Mouse (Mus musculus) embryonic facial prominence, embryonic 11.5 days (tissue): Measurements from ENCODE around the gene Ppif. TPM values are rescaled to one million over a fixed set of nuclear protein-coding genes. Genes with fewer than 3 reads are reported as not detected.

ENCODE experiments used
- ATAC-seq: fragments of 200-750 bp; cut with Nextera tagmentation; replicated peaks from 2 replicates; pipeline ENCODE4 v1.8.0; 2017; ENCODE audit warnings: low read depth; ENCODE audit not compliant: insufficient number of reproducible peaks, low FRiP score, low TSS enrichment
- DNase-seq: peaks from one replicate; pipeline ENCODE4 v3.0.0-alpha.2; 2015; ENCODE audit warnings: low spot score
- H3K27ac ChIP-seq: fragments of 300-500 bp; sonication (generic); replicated peaks from 2 replicates; pipeline ENCODE4 v1.5.1; 2014; ENCODE audit warnings: mild to moderate bottlenecking, low read depth, low read length, control low read depth
- H3K27me3 ChIP-seq: fragments of 300-500 bp; sonication (generic); 2 replicates; pipeline ENCODE4 v1.6.1; 2014; ENCODE audit warnings: mild to moderate bottlenecking, low read length, moderate library complexity, mixed read lengths; ENCODE audit not compliant: control insufficient read depth, insufficient read depth
- H3K36me3 ChIP-seq: fragments of 300-500 bp; sonication (generic); replicated peaks from 2 replicates; pipeline ENCODE4 v1.6.1; 2014; ENCODE audit warnings: low read depth, mild to moderate bottlenecking, low read length, moderate library complexity, mixed read lengths; ENCODE audit not compliant: control insufficient read depth, insufficient read depth
- H3K4me1 ChIP-seq: fragments of 300-500 bp; sonication (generic); 2 replicates; pipeline ENCODE4 v1.6.1; 2014; ENCODE audit warnings: low read length, mixed read lengths; ENCODE audit not compliant: control insufficient read depth, insufficient read depth
- H3K4me2 ChIP-seq: fragments of 300-500 bp; sonication (generic); 2 replicates; pipeline ENCODE4 v1.6.1; 2014; ENCODE audit warnings: low read depth, mild to moderate bottlenecking, control low read depth, low read length, moderate library complexity
- H3K4me3 ChIP-seq: fragments of 300-500 bp; sonication (generic); 2 replicates; pipeline ENCODE4 v1.5.1; 2014; ENCODE audit warnings: low read depth, low read length, control low read depth
- H3K9ac ChIP-seq: fragments of 300-500 bp; sonication (generic); replicated peaks from 2 replicates; pipeline ENCODE4 v1.6.1; 2014; ENCODE audit warnings: mild to moderate bottlenecking, control low read depth, low read length
- H3K9me3 ChIP-seq: fragments of 300-500 bp; sonication (generic); replicated peaks from 2 replicates; pipeline ENCODE4 v1.6.1; 2016; ENCODE audit warnings: mild to moderate bottlenecking, low read length, inconsistent platforms, mixed read lengths; ENCODE audit not compliant: control insufficient read depth
- WGBS: fragments of 180-500 bp; shearing (Covaris S2); extraction: QIAGEN DNeasy Blood & Tissue Kit; methylation state at CpG from one replicate; pipeline ENCODE4 v1.1.7; 2014; 5-methylcytosine and 5-hydroxymethylcytosine counted together
- polyA plus RNA-seq: library from polyadenylated mRNA; unstranded; fragments of >200 nt; fragmentation: Nextera tagmentation; extraction: Ambion mirVana; gene quantifications from 2 replicates; pipeline ENCODE4 v1.2.1, GENCODE M21; 2014

Gene Ppif
- polyA plus RNA-seq, 1 experiment from 2014 or later = 43.7 TPM

DNA sequence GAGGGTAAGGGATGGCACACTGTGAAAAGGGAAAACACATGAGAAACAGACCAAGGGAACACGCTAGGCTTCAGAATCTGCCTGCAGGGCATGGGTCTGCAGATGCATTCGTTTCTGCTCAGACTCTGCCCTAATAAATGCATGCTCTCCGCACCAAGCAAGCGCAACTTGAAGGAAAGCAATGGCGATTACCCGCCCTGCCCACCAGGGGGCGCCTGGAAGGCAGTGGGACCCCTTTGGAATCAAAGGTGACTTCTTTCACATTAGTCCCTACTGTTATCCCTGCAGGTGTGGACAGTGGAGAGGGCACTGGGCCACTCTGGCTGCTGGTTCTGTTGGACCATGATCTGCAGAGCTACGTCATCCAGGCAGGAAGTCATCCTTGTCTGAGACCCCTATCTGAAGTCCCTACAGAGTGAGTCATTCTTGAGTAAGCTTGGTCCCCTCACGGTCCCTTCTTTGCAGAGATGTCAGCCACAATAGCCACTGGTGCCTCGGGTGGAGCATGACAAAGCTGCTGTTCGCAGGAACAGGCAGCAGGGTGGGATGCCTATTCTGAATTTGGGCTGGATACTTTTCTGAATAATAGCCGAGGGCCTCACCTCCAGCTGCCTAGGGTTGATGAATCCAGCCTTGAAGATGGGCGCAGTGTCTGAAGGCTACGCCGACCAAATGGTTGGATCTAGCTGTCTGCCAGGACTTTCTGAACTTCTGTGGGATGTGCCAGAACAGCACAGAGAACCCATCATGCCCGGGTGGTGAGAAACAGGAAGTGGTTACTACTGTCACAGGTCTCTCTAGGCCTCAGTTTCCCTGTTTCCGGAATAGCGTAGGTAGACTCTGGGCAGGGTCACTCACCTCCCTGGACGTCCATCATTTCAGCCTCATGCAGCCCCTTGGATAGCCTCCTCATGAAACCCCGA is 32.5 kb downstream of the Ppif start:
- peak overlapping the region; percentile 67; the same call in 1 of the 2 replicates for H3K27ac ChIP-seq
- H3K9ac ChIP-seq = no peak overlapping the region
- ATAC-seq = peak; percentile 52
- peaks cover 11% of the 10 kb centered on the region for H3K4me1 ChIP-seq
- no peak overlapping the region for H3K4me2 ChIP-seq
- DNase-seq = peak; percentile 85
- WGBS = 46% methylated on average over 20 of the region's 20 CpGs
- no peak overlapping the region for H3K4me3 ChIP-seq
- no peaks in the 10 kb centered on the region for H3K9me3 ChIP-seq
- no peaks in the 10 kb centered on the region; the same call in 1 of the 2 replicates for H3K36me3 ChIP-seq
- H3K27me3 ChIP-seq = no peaks in the 10 kb centered on the region

DNA sequence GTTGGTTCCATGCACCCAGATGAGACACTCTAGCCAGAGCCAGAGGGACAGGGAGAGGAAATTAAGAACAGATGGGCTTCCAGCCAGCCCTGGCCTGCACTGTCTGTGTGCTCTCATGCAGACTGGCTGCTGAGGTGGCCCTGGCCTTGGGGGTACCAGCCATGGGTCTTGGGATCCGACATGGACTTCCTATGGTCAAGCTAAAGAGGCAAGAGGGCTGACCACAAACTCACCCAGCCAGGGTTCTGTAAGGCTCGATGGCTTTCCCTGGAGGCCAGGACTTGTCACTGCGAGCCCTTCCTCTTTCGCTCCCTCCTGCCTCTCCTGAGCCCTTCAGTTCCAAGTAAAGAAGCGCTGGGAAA is 33.2 kb downstream of the Ppif start:
- no peak overlapping the region for H3K4me3 ChIP-seq
- H3K9ac ChIP-seq = no peak overlapping the region; the same call in 1 of the 2 replicates
- ATAC-seq (peak; percentile 67; the same call in 1 of the 2 replicates), DNase-seq (peak; percentile 56)
- H3K9me3 ChIP-seq = no peaks in the 10 kb centered on the region
- WGBS = 48% methylated on average over 5 of the region's 5 CpGs
- peaks cover 11% of the 10 kb centered on the region for H3K4me1 ChIP-seq
- H3K36me3 ChIP-seq = no peaks in the 10 kb centered on the region
- H3K27ac ChIP-seq = peak overlapping the region; percentile 67
- H3K4me2 ChIP-seq = no peak overlapping the region
- H3K27me3 ChIP-seq = no peaks in the 10 kb centered on the region

DNA sequence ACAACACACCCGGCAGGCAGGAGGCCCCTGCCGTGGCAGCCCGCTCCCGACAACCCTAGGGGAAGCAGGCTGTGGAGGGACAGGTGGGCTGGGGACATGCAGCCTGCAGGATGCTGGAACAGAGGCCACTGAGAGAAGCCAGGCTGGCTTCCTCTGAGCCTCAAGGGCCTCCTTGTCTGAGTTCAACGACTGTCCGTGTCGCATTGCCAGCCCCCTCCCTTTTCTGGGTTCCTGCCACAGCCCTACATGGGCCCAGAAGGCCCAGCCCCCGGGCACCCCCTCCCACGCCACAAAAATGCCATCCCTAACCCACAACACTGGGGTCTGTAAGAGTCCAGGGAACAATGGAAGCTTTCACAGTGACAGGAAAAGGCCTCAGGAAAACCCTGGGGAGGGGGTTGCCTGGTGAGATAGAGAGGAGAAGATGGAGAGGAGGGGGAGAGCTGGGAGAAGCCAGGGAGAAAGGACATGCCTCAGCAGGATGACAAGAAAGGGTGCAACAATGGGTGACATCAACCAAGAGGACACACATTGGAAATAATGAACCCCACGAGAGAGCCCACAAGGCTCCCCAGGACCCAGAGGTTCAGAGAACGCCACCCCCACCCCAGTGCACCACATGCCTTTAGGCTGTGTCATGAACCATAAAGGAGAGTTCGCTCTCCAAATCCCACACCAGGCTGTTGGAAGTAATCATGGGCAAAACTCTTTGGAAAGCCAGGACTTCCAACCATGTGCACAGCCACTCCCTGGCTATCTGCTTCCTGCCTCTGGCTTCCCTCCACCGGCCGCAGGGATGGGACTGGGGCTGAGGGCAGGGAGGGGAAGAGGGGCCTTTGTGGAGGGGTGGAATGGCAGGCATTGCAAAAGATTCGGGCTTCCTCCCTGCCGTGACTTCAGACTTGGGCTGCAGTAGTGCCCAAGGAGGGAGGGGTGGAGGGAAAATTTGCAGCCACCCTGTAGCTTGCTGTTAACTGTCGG is 41.1 kb downstream of the Ppif start:
- DNase-seq (no peak), ATAC-seq (peak; percentile 50)
- no peaks in the 10 kb centered on the region for H3K27me3 ChIP-seq
- H3K36me3 ChIP-seq = peaks cover 2% of the 10 kb centered on the region; the same call in 1 of the 2 replicates
- peak overlapping the region; percentile 36 for H3K27ac ChIP-seq
- H3K4me3 ChIP-seq = no peak overlapping the region
- H3K9me3 ChIP-seq = no peaks in the 10 kb centered on the region
- no peak overlapping the region for H3K9ac ChIP-seq
- 24% methylated on average over 17 of the region's 17 CpGs for WGBS
- H3K4me2 ChIP-seq = no peak overlapping the region
- peaks cover 9% of the 10 kb centered on the region for H3K4me1 ChIP-seq

DNA sequence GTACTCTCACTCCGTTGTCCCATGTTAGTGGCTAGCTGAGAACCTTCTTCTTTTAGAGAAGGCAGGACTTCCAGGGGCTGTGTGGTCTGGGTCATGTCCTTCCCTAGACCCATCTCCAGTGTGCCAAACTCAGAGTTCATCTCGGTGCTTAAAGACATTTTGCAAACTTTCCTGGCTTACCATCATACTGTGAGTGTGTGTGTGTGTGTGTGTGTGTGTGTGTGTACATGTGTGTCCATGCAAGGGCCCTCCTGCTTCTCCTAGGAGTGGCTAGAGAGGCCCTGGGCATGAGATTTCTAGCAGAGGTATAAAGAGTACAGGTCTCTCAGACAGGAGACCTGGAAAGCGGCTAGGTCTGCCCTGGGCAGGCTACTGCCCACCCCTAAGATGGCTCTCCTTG is 42.2 kb downstream of the Ppif start:
- no peak overlapping the region for H3K27ac ChIP-seq
- H3K4me1 ChIP-seq = peaks cover 9% of the 10 kb centered on the region
- WGBS = 82% methylated on average over 3 of the region's 3 CpGs
- no peaks in the 10 kb centered on the region for H3K9me3 ChIP-seq
- ATAC-seq = no peak
- H3K36me3 ChIP-seq = peaks cover 2% of the 10 kb centered on the region; the same call in 1 of the 2 replicates
- H3K4me2 ChIP-seq = no peak overlapping the region
- no peak for DNase-seq
- H3K9ac ChIP-seq = no peak overlapping the region
- no peaks in the 10 kb centered on the region for H3K27me3 ChIP-seq
- no peak overlapping the region for H3K4me3 ChIP-seq

DNA sequence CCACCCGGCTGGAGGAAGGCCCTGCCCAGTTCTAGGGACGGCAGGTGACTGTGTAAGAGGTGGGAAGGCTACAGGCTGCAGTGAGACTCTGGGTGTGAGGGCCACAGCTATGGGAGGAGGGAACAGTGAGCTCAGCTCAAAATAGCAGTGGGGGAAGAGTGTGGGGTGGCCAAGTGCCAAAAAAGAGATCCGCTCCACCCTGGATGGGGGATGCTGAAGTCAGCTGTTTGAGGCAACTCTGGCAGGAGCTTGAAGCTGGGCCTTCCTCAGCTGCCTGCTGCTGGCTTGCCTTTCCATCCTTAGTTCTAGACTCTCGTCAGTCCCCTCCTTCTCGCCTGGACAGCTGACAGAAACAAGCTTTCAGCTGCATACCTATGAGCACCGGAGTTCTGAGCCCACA is 42.6 kb downstream of the Ppif start:
- no peak for ATAC-seq
- no peak overlapping the region for H3K4me2 ChIP-seq
- H3K9me3 ChIP-seq = no peaks in the 10 kb centered on the region
- peaks cover 2% of the 10 kb centered on the region; the same call in 1 of the 2 replicates for H3K36me3 ChIP-seq
- peaks cover 9% of the 10 kb centered on the region for H3K4me1 ChIP-seq
- no peaks in the 10 kb centered on the region for H3K27me3 ChIP-seq
- H3K27ac ChIP-seq = no peak overlapping the region
- no peak overlapping the region for H3K9ac ChIP-seq
- whole genome bisulfite sequencing = 71% methylated on average over 6 of the region's 6 CpGs
- no peak overlapping the region for H3K4me3 ChIP-seq
- no peak for DNase-seq

DNA sequence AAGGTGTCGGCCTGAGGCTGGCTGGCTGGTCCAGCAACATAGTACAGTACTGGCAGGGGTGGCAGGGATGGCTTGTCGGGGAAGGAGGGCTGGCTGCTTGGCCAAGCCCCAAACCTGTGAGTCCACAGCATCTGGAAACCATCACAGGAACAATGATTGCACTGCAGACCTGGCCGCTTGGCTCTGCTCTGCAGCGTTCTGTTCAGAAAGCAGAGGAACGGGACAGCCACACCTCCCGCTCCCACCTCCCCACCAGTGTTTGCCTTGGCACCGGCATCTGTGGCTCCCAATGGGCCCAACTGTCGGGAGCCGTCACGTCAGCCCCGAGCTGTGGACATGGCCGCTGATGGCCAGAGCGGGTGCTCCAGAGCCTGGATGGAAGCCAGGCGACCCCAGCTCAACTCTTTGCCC is 44.6 kb downstream of the Ppif start:
- DNase-seq (peak; percentile 77), ATAC-seq (peak; percentile 42; the same call in 1 of the 2 replicates)
- Histone ChIP-seq H3K4me2 (no peak overlapping the region), H3K36me3 (peaks cover 2% of the 10 kb centered on the region; the same call in 1 of the 2 replicates), H3K4me1 (peaks cover 9% of the 10 kb centered on the region), H3K4me3 (no peak overlapping the region), H3K27ac (0 out of 2 replicates have a peak overlapping the region, but pooled peaks have one; percentile 43), H3K9ac (no peak overlapping the region), H3K27me3 (no peaks in the 10 kb centered on the region), H3K9me3 (no peaks in the 10 kb centered on the region)
- WGBS = 39% methylated on average over 14 of the region's 14 CpGs

DNA sequence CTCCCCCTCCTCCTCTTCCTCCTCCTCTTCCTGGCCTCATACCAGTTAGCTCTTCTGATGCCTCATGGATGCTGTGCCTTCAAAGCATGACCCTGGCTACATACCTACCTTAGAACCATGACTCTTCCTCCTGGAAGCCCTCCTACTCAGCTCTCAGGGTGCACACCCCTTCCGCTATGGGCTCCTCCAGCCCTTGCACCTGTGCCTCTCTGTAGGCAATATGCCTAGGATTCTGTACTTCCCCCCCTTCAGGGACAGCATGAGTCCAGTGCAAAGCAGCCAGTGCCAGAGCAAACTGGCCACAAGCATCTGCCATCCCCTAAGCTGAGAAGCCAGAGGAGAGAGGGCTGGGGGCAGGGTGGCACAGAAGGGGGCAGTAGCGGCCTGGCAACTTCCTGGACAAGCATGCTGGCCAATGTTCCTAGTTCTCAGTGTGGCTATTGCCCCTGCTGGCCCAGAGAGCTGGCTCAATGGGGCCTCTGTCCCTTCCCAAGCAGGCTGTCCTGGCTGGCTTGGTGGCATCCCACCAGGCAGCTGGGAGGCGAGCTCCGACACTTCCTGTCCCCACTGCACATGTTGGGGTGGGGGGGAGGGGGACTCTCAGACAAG is 46.1 kb downstream of the Ppif start:
- Histone ChIP-seq H3K4me3 (no peak overlapping the region), H3K9ac (no peak overlapping the region), H3K27ac (no peak overlapping the region), H3K9me3 (no peaks in the 10 kb centered on the region), H3K27me3 (no peaks in the 10 kb centered on the region), H3K36me3 (peaks cover 2% of the 10 kb centered on the region; the same call in 1 of the 2 replicates), H3K4me2 (no peak overlapping the region), H3K4me1 (peaks cover 5% of the 10 kb centered on the region)
- no peak for ATAC-seq
- no peak for DNase-seq
- 53% methylated on average over 4 of the region's 4 CpGs for WGBS
